Mouse (Mus musculus): Measurements from ENCODE around the gene AI464131. TPM values are rescaled to one million over a fixed set of nuclear protein-coding genes. Genes with fewer than 3 reads are reported as not detected.

AI464131 gene
- polyA plus RNA-seq, 2 experiments: 0.44 to 0.62 TPM

DNA sequence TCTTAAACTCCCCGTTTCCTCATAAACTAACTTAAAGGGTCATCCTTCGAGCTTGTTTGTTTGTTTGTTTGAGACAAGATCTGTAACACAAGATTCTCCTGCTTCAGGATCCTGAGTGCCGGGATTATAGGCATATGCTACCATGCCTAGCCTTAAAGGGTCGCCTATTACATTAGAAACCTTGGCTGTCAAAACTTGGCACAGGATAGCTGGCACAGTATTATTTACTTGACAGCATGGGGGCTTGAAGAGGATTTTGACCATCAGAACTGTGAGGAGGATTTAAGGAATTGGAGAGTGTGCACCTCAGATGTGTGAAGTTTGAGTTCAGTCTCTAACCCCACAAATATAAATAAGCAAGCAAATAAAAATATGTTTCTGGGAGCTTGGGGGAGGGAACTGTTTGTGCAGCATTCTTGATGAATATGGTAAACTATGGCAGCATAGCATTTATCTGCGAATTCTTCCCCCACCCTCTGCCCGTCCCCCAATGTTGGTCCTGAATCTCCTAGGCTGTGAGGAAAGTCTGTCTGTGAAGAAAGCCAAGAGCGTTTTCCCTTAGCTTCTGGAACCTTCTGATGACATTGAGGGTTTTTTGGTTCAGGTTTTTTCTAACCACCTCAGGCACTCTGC lies 32.7 kb downstream of the AI464131 start:
- H3K36me3 ChIP-seq (replicated peaks; ENCODE audit: control insufficient read depth, insufficient read depth, low read depth): no peaks in the 10 kb centered on the region
- no peaks in the 10 kb centered on the region for H3K9me3 ChIP-seq (ENCODE audit: control insufficient read depth, low read length)
- DNase-seq (ENCODE audit: low read depth in 3 of 3, low spot score in 3 of 3) (no peak), ATAC-seq (ENCODE audit: insufficient read depth) (no peak)
- WGBS (ENCODE audit: insufficient replicate concordance): 56% methylated on average over 7 of the region's 7 CpGs
- no peak overlapping the region for H3K4me2 ChIP-seq (ENCODE audit: low read depth)
- no peaks in the 10 kb centered on the region for H3K27me3 ChIP-seq (ENCODE audit: control insufficient read depth, insufficient read depth, low read length)
- no peak overlapping the region for H3K9ac ChIP-seq (replicated peaks)
- H3K4me1 ChIP-seq (replicated peaks; ENCODE audit: control insufficient read depth in 2 of 2, insufficient read depth in 2 of 2, low read length in 1 of 2): peaks cover 0 to 3% of the 10 kb centered on the region in 2 experiments; a peak in 2 of 4 replicates
- H3K4me3 ChIP-seq (ENCODE audit: insufficient read depth in 1 of 2, low read depth in 2 of 2, low read length in 2 of 2): no peak overlapping the region
- TF ChIP-seq CTCF (IDR thresholded peaks at IDR 0.05; ENCODE audit: low read depth) (no peak), EP300 (IDR thresholded peaks at IDR 0.05; ENCODE audit: low read depth) (no peak)
- no peak overlapping the region for H3K27ac ChIP-seq

DNA sequence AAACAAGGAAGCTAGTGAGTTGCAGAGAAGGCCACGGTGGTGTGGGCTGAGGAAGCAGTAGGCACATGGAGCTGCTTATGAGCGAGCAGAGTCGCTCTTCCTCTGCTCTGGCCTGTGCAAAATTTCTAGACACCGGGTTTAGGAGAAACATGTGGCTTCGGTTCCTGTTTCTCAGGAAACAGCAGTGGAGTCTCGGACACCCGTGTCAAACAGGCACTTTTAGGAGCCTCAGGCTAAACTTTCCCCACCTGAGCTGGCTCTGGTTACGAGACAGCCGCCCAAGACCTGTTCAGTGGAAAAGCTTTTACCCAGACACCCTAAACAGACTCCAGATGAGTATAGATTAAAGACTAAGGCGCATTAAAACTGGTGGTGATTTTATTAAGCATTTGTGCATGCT lies 33.7 kb downstream of the AI464131 start:
- TF ChIP-seq EP300 (IDR thresholded peaks at IDR 0.05; ENCODE audit: low read depth): no peak

DNA sequence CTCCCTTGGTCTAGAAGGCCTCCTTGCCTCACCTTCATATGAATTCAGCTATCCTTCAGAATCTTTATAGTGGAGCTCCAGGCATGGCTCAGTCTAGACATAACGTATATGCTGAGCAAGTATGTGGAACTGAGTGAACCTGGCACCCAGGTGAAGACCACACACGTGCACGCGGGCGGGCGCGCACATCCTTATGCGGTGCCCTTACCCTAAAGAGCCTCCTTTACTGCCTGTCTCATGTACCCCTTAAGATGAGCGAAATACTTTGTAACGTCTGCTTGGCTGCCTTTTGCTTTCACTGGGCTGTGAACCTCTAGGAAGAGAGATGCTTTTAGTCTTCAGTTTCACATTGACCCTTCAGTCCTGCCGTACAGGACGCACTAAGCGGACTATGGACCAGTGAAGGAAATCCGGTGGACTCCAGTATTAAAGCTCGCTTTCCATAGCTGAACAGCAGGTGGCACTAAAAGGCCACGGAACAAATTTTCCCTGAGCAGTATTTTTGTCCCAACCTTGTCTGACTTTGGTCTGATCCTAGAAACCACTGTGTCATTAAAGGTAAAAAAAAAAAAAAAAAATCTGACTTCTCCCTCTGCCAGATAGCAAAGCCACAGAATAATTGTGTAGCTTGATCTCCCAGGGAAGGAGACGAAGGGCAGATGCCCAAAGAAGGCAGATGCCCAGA lies 34.3 kb downstream of the AI464131 start:
- no peaks in the 10 kb centered on the region for H3K27me3 ChIP-seq (ENCODE audit: control insufficient read depth, insufficient read depth, low read length)
- DNase-seq (ENCODE audit: low read depth in 3 of 3, low spot score in 3 of 3): peak in 1 of 3 experiments; percentile 23
- H3K4me2 ChIP-seq (ENCODE audit: low read depth): no peak overlapping the region
- H3K27ac ChIP-seq: no peak overlapping the region
- peaks cover under 1 to 5% of the 10 kb centered on the region in 2 experiments; a peak in 3 of 4 replicates for H3K4me1 ChIP-seq (replicated peaks; ENCODE audit: control insufficient read depth in 2 of 2, insufficient read depth in 2 of 2, low read length in 1 of 2)
- no peaks in the 10 kb centered on the region for H3K36me3 ChIP-seq (replicated peaks; ENCODE audit: control insufficient read depth, insufficient read depth, low read depth)
- H3K4me3 ChIP-seq (ENCODE audit: insufficient read depth in 1 of 2, low read depth in 2 of 2, low read length in 2 of 2): no peak overlapping the region
- no peak for ATAC-seq (ENCODE audit: insufficient read depth)
- TF ChIP-seq CTCF (IDR thresholded peaks at IDR 0.05; ENCODE audit: low read depth) (peak; percentile 63), EP300 (IDR thresholded peaks at IDR 0.05; ENCODE audit: low read depth) (no peak)
- H3K9ac ChIP-seq (replicated peaks): no peak overlapping the region
- WGBS (ENCODE audit: insufficient replicate concordance): 49% methylated on average over 17 of the region's 17 CpGs
- no peaks in the 10 kb centered on the region for H3K9me3 ChIP-seq (ENCODE audit: control insufficient read depth, low read length)

More for the DNA sequence above, 33.7 kb downstream of the AI464131 start:
- DNase-seq (ENCODE audit: low read depth in 3 of 3, low spot score in 3 of 3) (no peak), ATAC-seq (ENCODE audit: insufficient read depth) (no peak)
- no peak overlapping the region for H3K4me2 ChIP-seq (ENCODE audit: low read depth)
- H3K9me3 ChIP-seq (ENCODE audit: control insufficient read depth, low read length): no peaks in the 10 kb centered on the region
- no peak overlapping the region for H3K9ac ChIP-seq (replicated peaks)
- H3K27me3 ChIP-seq (ENCODE audit: control insufficient read depth, insufficient read depth, low read length): no peaks in the 10 kb centered on the region
- H3K27ac ChIP-seq: no peak overlapping the region
- no peaks in the 10 kb centered on the region for H3K36me3 ChIP-seq (replicated peaks; ENCODE audit: control insufficient read depth, insufficient read depth, low read depth)
- no peak overlapping the region for H3K4me3 ChIP-seq (ENCODE audit: insufficient read depth in 1 of 2, low read depth in 2 of 2, low read length in 2 of 2)
- peaks cover 0 to 3% of the 10 kb centered on the region in 2 experiments; a peak in 2 of 4 replicates for H3K4me1 ChIP-seq (replicated peaks; ENCODE audit: control insufficient read depth in 2 of 2, insufficient read depth in 2 of 2, low read length in 1 of 2)
- 45% methylated on average over 10 of the region's 10 CpGs for WGBS (ENCODE audit: insufficient replicate concordance)

DNA sequence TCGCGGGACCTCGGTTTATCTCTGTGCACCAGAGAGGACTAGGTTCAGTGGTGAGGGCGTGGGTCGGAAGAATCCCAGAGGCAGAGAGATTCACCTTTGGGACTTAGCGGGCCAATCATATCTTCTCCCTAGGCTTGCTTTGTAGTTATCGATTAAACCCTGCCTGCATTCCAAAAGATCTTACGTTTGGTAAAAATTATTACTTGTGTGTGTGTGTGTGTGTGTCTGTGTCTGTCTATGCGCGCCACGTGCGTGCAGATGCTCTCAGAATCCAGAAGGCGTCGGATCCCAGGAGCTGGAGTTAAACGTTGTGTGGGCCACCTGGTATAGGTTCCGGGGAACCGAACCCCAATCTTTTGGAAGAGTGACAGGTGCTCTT lies 37.6 kb downstream of the AI464131 start:
- ATAC-seq (ENCODE audit: insufficient read depth) (no peak), DNase-seq (ENCODE audit: low read depth in 3 of 3, low spot score in 3 of 3) (no peak)
- Histone ChIP-seq H3K27ac (no peak overlapping the region), H3K4me3 (ENCODE audit: insufficient read depth in 1 of 2, low read depth in 2 of 2, low read length in 2 of 2) (peak overlapping the region; percentile 90 to 95), H3K4me1 (replicated peaks; ENCODE audit: control insufficient read depth in 2 of 2, insufficient read depth in 2 of 2, low read length in 1 of 2) (peaks cover 10 to 17% of the 10 kb centered on the region in 2 experiments), H3K9ac (replicated peaks) (peak overlapping the region; percentile 74), H3K4me2 (ENCODE audit: low read depth) (peak overlapping the region; percentile 72), H3K27me3 (ENCODE audit: control insufficient read depth, insufficient read depth, low read length) (no peaks in the 10 kb centered on the region), H3K36me3 (replicated peaks; ENCODE audit: control insufficient read depth, insufficient read depth, low read depth) (no peaks in the 10 kb centered on the region), H3K9me3 (ENCODE audit: control insufficient read depth, low read length) (no peaks in the 10 kb centered on the region)
- WGBS (ENCODE audit: insufficient replicate concordance): 5% methylated on average over 17 of the region's 17 CpGs
- TF ChIP-seq EP300 (IDR thresholded peaks at IDR 0.05; ENCODE audit: low read depth) (no peak), CTCF (IDR thresholded peaks at IDR 0.05; ENCODE audit: low read depth) (no peak)

Measured in liver, embryonic 14.5 days (tissue).